Comparison of ENCODE assay signal across 13 mouse cellular contexts in genomic region chr9:43232286-43232685, GRCm38 (mm10). TPM values are rescaled to one million over a fixed set of nuclear protein-coding genes. Genes with fewer than 3 reads are reported as not detected.
DNase-seq lines count a peak whose midpoint lies in the region; ATAC-seq and TF ChIP-seq lines count a peak whose summit lies in the region.
"Had no signal": no experiment of that assay in that cellular context is flagged by ENCODE, and none has a peak within 500 bp of the region (broad histone marks: within the 10 kb centered on the region; RNA-seq: fewer than 3 reads in every experiment).

No protein-coding gene starts in this region.

- H3K27me3 ChIP-seq in forebrain, embryonic 10.5 days (ENCODE audit: poor library complexity, severe bottlenecking), result 0 out of 2 replicates have a peak, but pooled peaks cover 4% of the 10 kb centered on the region
- H3K27me3 ChIP-seq in forebrain, embryonic 11.5 days (ENCODE audit: control insufficient read depth, insufficient read depth, low read length), result no peaks in the 10 kb centered on the region
- H3K27me3 ChIP-seq in liver, adult 2 months (ENCODE audit: control insufficient read depth, insufficient read depth, low read length), result no peaks in the 10 kb centered on the region
- no peaks in the 10 kb centered on the region for H3K27me3 ChIP-seq in embryonic facial prominence, embryonic 15.5 days
- H3K27me3 ChIP-seq in liver, embryonic 15.5 days, result no peaks in the 10 kb centered on the region
- no peaks in the 10 kb centered on the region for H3K27me3 ChIP-seq in thymus, adult 2 months (ENCODE audit: control insufficient read depth, insufficient read depth, low read length)

- H3K4me1 ChIP-seq in forebrain, embryonic 10.5 days, result peaks cover 71% of the 10 kb centered on the region
- H3K4me1 ChIP-seq in forebrain, embryonic 11.5 days (replicated peaks; ENCODE audit: control insufficient read depth, insufficient read depth, low read length), result peaks cover 3% of the 10 kb centered on the region; the same call in 1 of the 2 replicates
- H3K4me1 ChIP-seq in liver, adult 2 months (ENCODE audit: control insufficient read depth, insufficient read depth, low read length), result peaks cover 60% of the 10 kb centered on the region
- H3K4me1 ChIP-seq in embryonic facial prominence, embryonic 15.5 days, result peaks cover 80% of the 10 kb centered on the region
- H3K4me1 ChIP-seq in liver, embryonic 15.5 days (replicated peaks), result peaks cover 96% of the 10 kb centered on the region
- no peaks in the 10 kb centered on the region for H3K4me1 ChIP-seq in thymus, adult 2 months (replicated peaks; ENCODE audit: control insufficient read depth, insufficient read depth, low read length)

- no peak overlapping the region for H3K4me2 ChIP-seq in forebrain, embryonic 11.5 days (ENCODE audit: low read depth, low read length, severe bottlenecking)
- 0 out of 2 replicates have a peak overlapping the region, but pooled peaks have one; percentile 4 for H3K4me2 ChIP-seq in embryonic facial prominence, embryonic 15.5 days (replicated peaks)
- H3K4me2 ChIP-seq in liver, embryonic 15.5 days, result peak overlapping the region; percentile 19
- H3K4me2 ChIP-seq: hindbrain, embryonic 14.5 days had no signal

- TF ChIP-seq CTCF in liver, adult 2 months (IDR thresholded peaks at IDR 0.05; ENCODE audit: low read depth, low read length), result no peak
- TF ChIP-seq CTCF in thymus, adult 2 months (IDR thresholded peaks at IDR 0.05; ENCODE audit: borderline replicate concordance, control insufficient read depth, extremely low read depth, insufficient read depth, low read length, poor library complexity), result no peak

- TF ChIP-seq POLR2A in liver, adult 2 months (IDR thresholded peaks at IDR 0.05; ENCODE audit: extremely low read depth, insufficient read depth, low read length), result no peak
- no peak for TF ChIP-seq POLR2A in thymus, adult 2 months (IDR thresholded peaks at IDR 0.05; ENCODE audit: control insufficient read depth, extremely low read depth, insufficient read depth, low read length, poor library complexity)

- H3K36me3 ChIP-seq in forebrain, embryonic 10.5 days (replicated peaks), result peaks cover 86% of the 10 kb centered on the region
- H3K36me3 ChIP-seq in forebrain, embryonic 11.5 days (ENCODE audit: control insufficient read depth, insufficient read depth, low read length), result no peaks in the 10 kb centered on the region
- H3K36me3 ChIP-seq in liver, adult 2 months (ENCODE audit: control insufficient read depth, insufficient read depth, low read length), result peaks cover 37% of the 10 kb centered on the region
- H3K36me3 ChIP-seq in embryonic facial prominence, embryonic 15.5 days, result peaks cover 10% of the 10 kb centered on the region; the same call in 1 of the 2 replicates
- peaks cover 45% of the 10 kb centered on the region for H3K36me3 ChIP-seq in liver, embryonic 15.5 days (replicated peaks)
- H3K36me3 ChIP-seq in thymus, adult 2 months (ENCODE audit: control insufficient read depth, insufficient read depth, low read length), result no peaks in the 10 kb centered on the region

- H3K4me3 ChIP-seq in forebrain, embryonic 10.5 days, result no peak overlapping the region
- H3K4me3 ChIP-seq in forebrain, embryonic 11.5 days (ENCODE audit: low read depth, low read length), result no peak overlapping the region
- H3K4me3 ChIP-seq in liver, adult 2 months (ENCODE audit: insufficient read depth, low read depth, low read length), result peak overlapping the region; percentile 8; the same call in 1 of the 2 replicates
- no peak overlapping the region for H3K4me3 ChIP-seq in embryonic facial prominence, embryonic 15.5 days (replicated peaks)
- no peak overlapping the region for H3K4me3 ChIP-seq in liver, embryonic 15.5 days (replicated peaks)
- no peak overlapping the region for H3K4me3 ChIP-seq in thymus, adult 2 months (ENCODE audit: control insufficient read depth, insufficient read depth, low read length)

- peak overlapping the region; percentile 74 for H3K27ac ChIP-seq in forebrain, embryonic 10.5 days
- H3K27ac ChIP-seq in forebrain, embryonic 11.5 days (ENCODE audit: low read depth, low read length), result no peak overlapping the region
- H3K27ac ChIP-seq in liver, adult 2 months (replicated peaks; ENCODE audit: insufficient read depth, low read depth, low read length), result peak overlapping the region; percentile 89
- H3K27ac ChIP-seq in embryonic facial prominence, embryonic 15.5 days (replicated peaks), result peak overlapping the region; percentile 72; the same call in 1 of the 2 replicates
- H3K27ac ChIP-seq in liver, embryonic 15.5 days (replicated peaks), result peak overlapping the region; percentile 69
- no peak overlapping the region for H3K27ac ChIP-seq in thymus, adult 2 months (ENCODE audit: control insufficient read depth, insufficient read depth, low read length)
- H3K27ac ChIP-seq: hindbrain, embryonic 14.5 days had no signal

- ATAC-seq in forebrain, embryonic 11.5 days (replicated peaks; ENCODE audit: low FRiP score), result no peak
- no peak for ATAC-seq in embryonic facial prominence, embryonic 15.5 days (ENCODE audit: insufficient number of reproducible peaks, low FRiP score, low TSS enrichment, low read depth)
- no peak for ATAC-seq in liver, embryonic 15.5 days (ENCODE audit: insufficient read depth)
- ATAC-seq: forebrain, postnatal 0 days; midbrain, embryonic 16.5 days had no signal

- H3K9me3 ChIP-seq in forebrain, embryonic 10.5 days, result no peaks in the 10 kb centered on the region
- no peaks in the 10 kb centered on the region for H3K9me3 ChIP-seq in forebrain, embryonic 11.5 days (ENCODE audit: control insufficient read depth, low read length)
- no peaks in the 10 kb centered on the region for H3K9me3 ChIP-seq in embryonic facial prominence, embryonic 15.5 days (replicated peaks)
- H3K9me3 ChIP-seq in liver, embryonic 15.5 days (replicated peaks), result no peaks in the 10 kb centered on the region

- WGBS in forebrain, embryonic 10.5 days, result 12% methylated on average over 5 of the region's 5 CpGs
- 10% methylated on average over 5 of the region's 5 CpGs for WGBS in forebrain, embryonic 11.5 days
- 9% methylated on average over 5 of the region's 5 CpGs for WGBS in liver, adult 2 months
- 18% methylated on average over 5 of the region's 5 CpGs for WGBS in embryonic facial prominence, embryonic 15.5 days
- 60% methylated on average over 5 of the region's 5 CpGs for WGBS in liver, embryonic 15.5 days (ENCODE audit: insufficient replicate concordance)
- WGBS in thymus, adult 2 months, result 89% methylated on average over 5 of the region's 5 CpGs

- H3K79me2 ChIP-seq in liver, adult 2 months (ENCODE audit: control insufficient read depth, insufficient read depth, low read length), result peaks cover 27% of the 10 kb centered on the region; the same call in 1 of the 2 replicates

- no peak overlapping the region for H3K9ac ChIP-seq in forebrain, embryonic 11.5 days (ENCODE audit: low read length)
- peak overlapping the region; percentile 78 for H3K9ac ChIP-seq in liver, adult 2 months (ENCODE audit: low read depth, low read length)
- no peak overlapping the region for H3K9ac ChIP-seq in embryonic facial prominence, embryonic 15.5 days
- H3K9ac ChIP-seq in liver, embryonic 15.5 days, result no peak overlapping the region
- H3K9ac ChIP-seq: forebrain, postnatal 0 days; hindbrain, embryonic 14.5 days had no signal

- no peak for DNase-seq in forebrain, embryonic 10.5 days (ENCODE audit: extremely low spot score, low spot score)
- DNase-seq in forebrain, embryonic 11.5 days (ENCODE audit: low spot score), result no peak
- DNase-seq in liver, adult 2 months (ENCODE audit: extremely low read depth, low read depth, low spot score), result peak; percentile 88
- no peak for DNase-seq in liver
- DNase-seq in thymus, adult 2 months, result no peak
- no peak for DNase-seq in c-Kit-positive CD71-positive TER-119-positive erythroid progenitor cells, embryonic 14.5 days (ENCODE audit: low spot score)
- DNase-seq: cerebellum, postnatal 14 days; forebrain, postnatal 0 days; layer of hippocampus, postnatal 36 days had no signal

RNA-seq across cellular contexts. Expression of gene Oaf, which starts 7.4 kb away (rescaled TPM):
- 42.1 and 46.5 TPM in 2 replicates for polyA plus RNA-seq in forebrain, embryonic 10.5 days (2016; fragmentation: Nextera tagmentation; extraction: Ambion mirVana)
- polyA plus RNA-seq in forebrain, embryonic 11.5 days (2014; fragmentation: Nextera tagmentation; extraction: Ambion mirVana), result 38.9 and 46.7 TPM in 2 replicates
- total RNA-seq in liver, adult 2 months (2014; rRNA removed), result 237 and 289 TPM in 2 replicates
- polyA plus RNA-seq in liver, adult 2 months (2012; rRNA removed), result 243 and 326 TPM in 2 replicates
- 91.2 and 96.9 TPM in 2 replicates for polyA plus RNA-seq in embryonic facial prominence, embryonic 15.5 days (2015; fragmentation: Nextera tagmentation; extraction: Ambion mirVana)
- polyA plus RNA-seq in liver, embryonic 15.5 days (2015; fragmentation: Nextera tagmentation; extraction: Ambion mirVana), result 26.8 and 30.0 TPM in 2 replicates
- polyA plus RNA-seq in thymus, adult 2 months (2012; rRNA removed), result 10.2 and 10.8 TPM in 2 replicates

RNA-seq across cellular contexts. Expression of gene Pou2f3, which starts 22.1 kb away (rescaled TPM):
- polyA plus RNA-seq in forebrain, embryonic 10.5 days (2016; fragmentation: Nextera tagmentation; extraction: Ambion mirVana), result not detected in 2 replicates
- not detected in 2 replicates for polyA plus RNA-seq in forebrain, embryonic 11.5 days (2014; fragmentation: Nextera tagmentation; extraction: Ambion mirVana)
- not detected in 2 replicates for total RNA-seq in liver, adult 2 months (2014; rRNA removed)
- polyA plus RNA-seq in liver, adult 2 months (2012; rRNA removed), result not detected in 2 replicates
- polyA plus RNA-seq in embryonic facial prominence, embryonic 15.5 days (2015; fragmentation: Nextera tagmentation; extraction: Ambion mirVana), result 11.2 and 12.7 TPM in 2 replicates
- not detected in 2 replicates for polyA plus RNA-seq in liver, embryonic 15.5 days (2015; fragmentation: Nextera tagmentation; extraction: Ambion mirVana)
- 1.3 and 1.7 TPM in 2 replicates for polyA plus RNA-seq in thymus, adult 2 months (2012; rRNA removed)
- total RNA-seq: forebrain, postnatal 0 days had no signal
- polyA plus RNA-seq: forebrain, postnatal 0 days; hindbrain, embryonic 14.5 days; midbrain, embryonic 16.5 days had no signal

Comparison
In these comparisons a context has a peak if more than half of its experiments do, and no peak if none do; other contexts are left out.
1. H3K27ac ChIP-seq: peak in forebrain, embryonic 10.5 days (single experiment), liver, adult 2 months (single experiment), embryonic facial prominence, embryonic 15.5 days (single experiment) and liver, embryonic 15.5 days (single experiment); none in forebrain, embryonic 11.5 days (single experiment) and thymus, adult 2 months (single experiment).